Mouse (Mus musculus) CH12.LX (cell line): Measurements from ENCODE around the gene Gm20604. TPM values are rescaled to one million over a fixed set of nuclear protein-coding genes. Genes with fewer than 3 reads are reported as not detected.
A peak's percentile ranks its signal among the peaks of the same experiment; 100 is the strongest.

Experiments used
- DNase-seq: peaks from one replicate; pipeline ENCODE4 v3.0.0-alpha.2; 2013; ENCODE audit errors: extremely low read depth
- H3K27ac ChIP-seq: 2 replicates; pipeline ENCODE4 v1.5.1; 2012; ENCODE audit warnings: low read depth, mild to moderate bottlenecking, control low read depth, moderate library complexity; ENCODE audit not compliant: insufficient read depth
- H3K27me3 ChIP-seq: replicated peaks from 2 replicates; pipeline ENCODE3; 2012; ENCODE audit warnings: inconsistent platforms
- H3K36me3 ChIP-seq, 2 experiments: replicated peaks in 1 of 2; 2 replicates each; pipeline versions ENCODE3 to v1.6.1; 2012; ENCODE audit warnings: inconsistent platforms in 1 of 2, low read length in 1 of 2, mild to moderate bottlenecking in 1 of 2, mixed read lengths in 1 of 2, moderate library complexity in 1 of 2; ENCODE audit not compliant: control insufficient read depth in 1 of 2, insufficient read depth in 1 of 2
- H3K4me1 ChIP-seq, 2 experiments: 2 replicates each; pipeline ENCODE4 v1.6.1; 2012; ENCODE audit warnings: inconsistent platforms in 1 of 2, moderate library complexity in 1 of 2; ENCODE audit not compliant: insufficient read depth in 2 of 2, control insufficient read depth in 1 of 2
- H3K4me2 ChIP-seq: 2 replicates; pipeline ENCODE4 v1.6.1; 2012; ENCODE audit warnings: low read depth, mild to moderate bottlenecking, control low read depth; ENCODE audit not compliant: poor library complexity, insufficient read depth, severe bottlenecking
- H3K4me3 ChIP-seq, 3 experiments: fragments of 150-350 bp in 1 of 3; sonication (generic) in 1 of 3; replicated peaks in 1 of 3; 2 replicates each; pipeline versions ENCODE3 to v1.5.1; 2011 to 2012; ENCODE audit warnings: low read depth in 2 of 3, low read length in 2 of 3, mild to moderate bottlenecking in 2 of 3, moderate library complexity in 2 of 3, control low read depth in 1 of 3, improper control_type of control experiment in 1 of 3, inconsistent platforms in 1 of 3, mixed read lengths in 1 of 3; ENCODE audit not compliant: poor library complexity in 1 of 3
- H3K79me2 ChIP-seq: replicated peaks from 2 replicates; pipeline ENCODE4 v1.6.1; 2012; ENCODE audit warnings: mild to moderate bottlenecking, moderate library complexity; ENCODE audit not compliant: control insufficient read depth, poor library complexity, insufficient read depth, severe bottlenecking; ENCODE audit errors: extremely low read depth
- H3K9ac ChIP-seq: 2 replicates; pipeline ENCODE4 v1.6.1; 2012; ENCODE audit warnings: low read depth, mild to moderate bottlenecking, control low read depth, moderate library complexity; ENCODE audit not compliant: insufficient read depth
- H3K9me3 ChIP-seq: replicated peaks from 2 replicates; pipeline ENCODE3; 2012; ENCODE audit warnings: low read length, inconsistent platforms, mixed read lengths
- CTCF ChIP-seq, 2 experiments: IDR thresholded peaks in 1 of 2; conservative IDR thresholded peaks in 1 of 2; 2 replicates each; pipeline ENCODE4 v1.5.1; 2011 to 2012; ENCODE audit warnings: low read depth in 2 of 2, low read length in 2 of 2, improper control_type of control experiment in 1 of 2, inconsistent platforms in 1 of 2, mild to moderate bottlenecking in 1 of 2, moderate library complexity in 1 of 2
- ELF1 ChIP-seq: IDR thresholded peaks from 2 replicates; pipeline ENCODE4 v1.6.1; 2014; ENCODE audit warnings: low read depth, mild to moderate bottlenecking, inconsistent platforms, low read length, improper control_type of control experiment
- EP300 ChIP-seq: IDR thresholded peaks from 2 replicates; pipeline ENCODE4 v1.6.1; 2011; ENCODE audit warnings: low read length, improper control_type of control experiment
- ETS1 ChIP-seq: conservative IDR thresholded peaks from 2 replicates; pipeline ENCODE4 v1.6.1; 2012; ENCODE audit warnings: low read depth, mild to moderate bottlenecking, inconsistent platforms, low read length, improper control_type of control experiment, moderate library complexity
- GABPA ChIP-seq: IDR thresholded peaks from 2 replicates; pipeline ENCODE4 v1.6.1; 2012; ENCODE audit warnings: low read depth, low read length, improper control_type of control experiment, inconsistent platforms; ENCODE audit not compliant: insufficient replicate concordance
- HCFC1 ChIP-seq: IDR thresholded peaks from 2 replicates; pipeline ENCODE4 v1.6.1; 2012; ENCODE audit warnings: low read depth, mild to moderate bottlenecking, inconsistent platforms, low read length, improper control_type of control experiment
- IRF4 ChIP-seq: IDR thresholded peaks from 2 replicates; pipeline ENCODE4 v1.6.1; 2014; ENCODE audit warnings: low read depth, mild to moderate bottlenecking, inconsistent platforms, low read length, improper control_type of control experiment
- JUN ChIP-seq: IDR thresholded peaks from 2 replicates; pipeline ENCODE4 v1.6.1; 2011; ENCODE audit warnings: low read depth, mild to moderate bottlenecking, low read length, improper control_type of control experiment, moderate library complexity; ENCODE audit not compliant: insufficient read depth
- JUND ChIP-seq: conservative IDR thresholded peaks from 2 replicates; pipeline ENCODE4 v1.6.1; 2011; ENCODE audit warnings: low read depth, low read length, improper control_type of control experiment
- MAX ChIP-seq: IDR thresholded peaks from 2 replicates; pipeline ENCODE4 v1.6.1; 2011; ENCODE audit warnings: low read length, improper control_type of control experiment
- MAZ ChIP-seq: IDR thresholded peaks from 2 replicates; pipeline ENCODE4 v1.6.1; 2012; ENCODE audit warnings: low read depth, mild to moderate bottlenecking, inconsistent platforms, low read length, improper control_type of control experiment, moderate library complexity
- MEF2A ChIP-seq: IDR thresholded peaks from 2 replicates; pipeline ENCODE4 v1.6.1; 2014; ENCODE audit warnings: low read depth, mild to moderate bottlenecking, inconsistent platforms, low read length, improper control_type of control experiment, borderline replicate concordance
- MYC ChIP-seq: IDR thresholded peaks from 2 replicates; pipeline ENCODE4 v1.6.1; 2011; ENCODE audit warnings: low read depth, mild to moderate bottlenecking, improper control_type of control experiment, low read length
- NELFE ChIP-seq: IDR thresholded peaks from 2 replicates; pipeline ENCODE4 v1.6.1; 2011; ENCODE audit warnings: low read depth, low read length, improper control_type of control experiment
- POLR2A ChIP-seq: IDR thresholded peaks from 2 replicates; pipeline ENCODE4 v1.6.1; 2011; ENCODE audit warnings: low read depth, mild to moderate bottlenecking, improper control_type of control experiment, low read length
- POLR2AphosphoS2 ChIP-seq: IDR thresholded peaks from 2 replicates; pipeline ENCODE4 v1.6.1; 2011; ENCODE audit warnings: low read depth, low read length, improper control_type of control experiment
- RCOR1 ChIP-seq: conservative IDR thresholded peaks from 2 replicates; pipeline ENCODE4 v1.6.1; 2012; ENCODE audit warnings: low read depth, mild to moderate bottlenecking, inconsistent platforms, low read length, improper control_type of control experiment
- SIN3A ChIP-seq: IDR thresholded peaks from 2 replicates; pipeline ENCODE4 v1.6.1; 2012; ENCODE audit warnings: low read length, improper control_type of control experiment, inconsistent platforms
- SMC3 ChIP-seq: IDR thresholded peaks from 2 replicates; pipeline ENCODE4 v1.6.1; 2011; ENCODE audit warnings: low read depth, low read length, improper control_type of control experiment
- TCF12 ChIP-seq: IDR thresholded peaks from 2 replicates; pipeline ENCODE4 v1.6.1; 2014; ENCODE audit warnings: low read depth, mild to moderate bottlenecking, inconsistent platforms, low read length, improper control_type of control experiment
- UBTF ChIP-seq: IDR thresholded peaks from 2 replicates; pipeline ENCODE4 v1.6.1; 2012; ENCODE audit warnings: low read depth, mild to moderate bottlenecking, inconsistent platforms, low read length, improper control_type of control experiment, moderate library complexity
- USF2 ChIP-seq: conservative IDR thresholded peaks from 2 replicates; pipeline ENCODE4 v1.6.1; 2011; ENCODE audit warnings: low read depth, low read length, improper control_type of control experiment
- ZC3H11A ChIP-seq: IDR thresholded peaks from 2 replicates; pipeline ENCODE4 v1.6.1; 2012; ENCODE audit warnings: low read depth, mild to moderate bottlenecking, inconsistent platforms, low read length, improper control_type of control experiment
- ZKSCAN1 ChIP-seq: IDR thresholded peaks from 2 replicates; pipeline ENCODE4 v1.6.1; 2012; ENCODE audit warnings: low read depth, inconsistent platforms, low read length, improper control_type of control experiment, borderline replicate concordance
- dilution Hi-C: fragments of 300-500 bp; cut with MboI; formaldehyde crosslinking; loops from 2 replicates; pipeline ENCODE4 v1.14.3; 2020; ENCODE audit warnings: low sequenced_read_pairs; ENCODE audit not compliant: extremely low pct_unique_long_range_greater_than_20kb, extremely low pct_ligation_motif_present
- in situ Hi-C: fragments of 300-500 bp; cut with MboI; formaldehyde crosslinking; loops from 3 replicates; pipeline ENCODE4 v1.14.3; 2019; ENCODE audit warnings: low sequenced_read_pairs, low pct_ligation_motif_present, low pct_unique_long_range_greater_than_20kb, mixed read lengths
- polyA plus RNA-seq: library from polyadenylated mRNA; unstranded; fragments of >175 nt; gene quantifications from 2 replicates; pipeline ENCODE4 v1.2.1, GENCODE M21; 2012; ENCODE audit warnings: low read depth; ENCODE audit not compliant: insufficient read length
- total RNA-seq, 2 experiments: library from RNA; depleted of rRNA; stranded (reverse); fragments of 300-350 nt in 1 of 2; fragments of >200 nt in 1 of 2; gene quantifications; 2 replicates each; pipeline ENCODE4 v1.2.3; 2012 to 2014

Gene Gm20604
- total and polyA plus RNA-seq, 3 experiments = 5.7 to 14.4 (median 11.3) TPM

- DNase-seq = no peak
- peaks cover 1% of the 10 kb centered on the region for H3K27me3 ChIP-seq
Observed at GRCm38 (mm10) chr12:102706833-102707463, 51.5 kb downstream of the Gm20604 start.

GRCm38 (mm10) chr12:102705906-102706640 lies 52.4 kb downstream of the Gm20604 start:
- Histone ChIP-seq H3K79me2 (peaks cover 13% of the 10 kb centered on the region), H3K27me3 (peaks cover 1% of the 10 kb centered on the region), H3K27ac (no peak overlapping the region), H3K9ac (peak overlapping the region; percentile 75), H3K4me2 (peak overlapping the region; percentile 57; the same call in 1 of the 2 replicates), H3K4me3 (peak overlapping the region in 1 of 3 experiments; percentile 65), H3K4me1 (peaks cover 10 to 25% of the 10 kb centered on the region in 2 experiments; a peak in 3 of 4 replicates), H3K36me3 (peaks cover 0 to 7% of the 10 kb centered on the region in 2 experiments), H3K9me3 (no peaks in the 10 kb centered on the region)
- dilution Hi-C loops (no loop called here), in situ Hi-C loops (loop anchor here (5.0 kb wide), 2 partner anchors 129 to 179 kb away; no protein-coding TSS in a partner anchor)
- no peak for DNase-seq
- TF ChIP-seq MAX (no peak), POLR2AphosphoS2 (no peak), TCF12 (no peak), MEF2A (no peak), UBTF (no peak), JUND (no peak), NELFE (no peak), EP300 (no peak), SMC3 (no peak), JUN (no peak)

More at GRCm38 (mm10) chr12:102706833-102707463, 51.5 kb downstream of the Gm20604 start:
- H3K9ac ChIP-seq = no peak overlapping the region
- no peak overlapping the region for H3K4me2 ChIP-seq
- H3K4me3 ChIP-seq = no peak overlapping the region
- H3K36me3 ChIP-seq = no peaks in the 10 kb centered on the region
- dilution Hi-C loops (no loop called here), in situ Hi-C loops (loop anchor here (5.0 kb wide), 2 partner anchors 130 to 180 kb away; no protein-coding TSS in a partner anchor)
- TF ChIP-seq SIN3A (no peak), IRF4 (no peak), MEF2A (no peak), MAZ (no peak), RCOR1 (no peak), ZC3H11A (no peak), USF2 (no peak), ETS1 (no peak), GABPA (no peak), HCFC1 (no peak), ELF1 (no peak), ZKSCAN1 (no peak), POLR2AphosphoS2 (no peak), SMC3 (no peak), JUND (no peak), POLR2A (no peak), MYC (no peak), CTCF (conservative IDR thresholded peaks at IDR 0.05 in 1 of 2, IDR thresholded peaks at IDR 0.05 in 1 of 2; ENCODE audit: low read depth in 2 of 2, low read length in 2 of 2) (no peak), UBTF (no peak)
- H3K9me3 ChIP-seq = no peaks in the 10 kb centered on the region
- H3K4me1 ChIP-seq = peaks cover 5 to 17% of the 10 kb centered on the region in 2 experiments; a peak in 3 of 4 replicates
- H3K79me2 ChIP-seq = peaks cover 5% of the 10 kb centered on the region
- no peak overlapping the region for H3K27ac ChIP-seq
